Mouse (Mus musculus) kidney, postnatal 36 days (tissue): ENCODE results near the gene Ncaph.
"Not testable (repeated sequence)": the region's sequence is repeated elsewhere in the genome, so short reads cannot be mapped to it uniquely, and the experiment has no call there.

ENCODE experiments used
- DNase-seq, 2 experiments: peaks; one replicate each; pipeline ENCODE4 v3.0.0; 2021 to 2022; ENCODE audit warnings: mixed read lengths in 2 of 2

Ncaph gene

DNA sequence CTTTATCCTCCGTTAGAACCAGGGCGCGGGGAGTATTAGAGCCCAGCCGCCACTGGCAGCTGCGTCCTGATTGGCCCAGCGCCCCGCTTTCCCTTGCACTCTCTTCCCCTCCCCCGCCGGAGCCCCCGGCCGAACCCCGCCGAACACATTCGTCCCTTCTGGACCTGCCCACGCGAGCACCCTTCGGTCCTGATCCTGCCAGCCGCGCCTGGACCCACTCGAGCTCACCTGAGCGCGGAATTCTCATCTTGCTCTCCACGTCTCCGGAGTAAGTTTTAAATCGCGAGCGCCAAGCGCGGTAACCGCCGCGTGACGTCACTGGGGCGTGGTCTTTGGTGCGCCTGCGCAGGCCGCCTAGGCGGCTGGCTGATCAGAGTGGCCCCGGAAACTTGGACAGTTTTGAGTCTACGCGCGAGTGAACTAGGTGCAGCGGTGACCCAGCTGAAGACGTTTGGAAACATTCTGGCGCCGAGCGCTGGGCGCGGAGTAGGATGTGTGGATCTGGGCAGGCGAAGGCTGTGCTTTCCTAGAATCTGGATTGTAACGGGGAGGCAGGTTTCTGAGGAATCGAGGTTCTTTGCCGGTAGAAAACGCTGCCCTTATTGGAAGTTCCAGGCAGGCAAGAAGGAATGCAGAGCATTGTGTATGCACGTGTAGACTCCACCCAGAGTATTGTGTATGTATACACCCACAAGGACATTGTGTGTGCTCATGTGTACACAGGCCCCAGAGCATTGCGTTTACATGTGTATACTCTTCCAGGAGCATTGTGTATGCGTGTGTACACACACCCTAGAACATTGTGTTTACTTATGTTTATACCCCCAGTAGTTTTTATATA, at the start of gene Ncaph:
Gene Ncaph (minus strand): TSS at position 334 of the 841 bp plus-strand sequence.
- peak; percentile 91 to 97 for DNase-seq

DNA sequence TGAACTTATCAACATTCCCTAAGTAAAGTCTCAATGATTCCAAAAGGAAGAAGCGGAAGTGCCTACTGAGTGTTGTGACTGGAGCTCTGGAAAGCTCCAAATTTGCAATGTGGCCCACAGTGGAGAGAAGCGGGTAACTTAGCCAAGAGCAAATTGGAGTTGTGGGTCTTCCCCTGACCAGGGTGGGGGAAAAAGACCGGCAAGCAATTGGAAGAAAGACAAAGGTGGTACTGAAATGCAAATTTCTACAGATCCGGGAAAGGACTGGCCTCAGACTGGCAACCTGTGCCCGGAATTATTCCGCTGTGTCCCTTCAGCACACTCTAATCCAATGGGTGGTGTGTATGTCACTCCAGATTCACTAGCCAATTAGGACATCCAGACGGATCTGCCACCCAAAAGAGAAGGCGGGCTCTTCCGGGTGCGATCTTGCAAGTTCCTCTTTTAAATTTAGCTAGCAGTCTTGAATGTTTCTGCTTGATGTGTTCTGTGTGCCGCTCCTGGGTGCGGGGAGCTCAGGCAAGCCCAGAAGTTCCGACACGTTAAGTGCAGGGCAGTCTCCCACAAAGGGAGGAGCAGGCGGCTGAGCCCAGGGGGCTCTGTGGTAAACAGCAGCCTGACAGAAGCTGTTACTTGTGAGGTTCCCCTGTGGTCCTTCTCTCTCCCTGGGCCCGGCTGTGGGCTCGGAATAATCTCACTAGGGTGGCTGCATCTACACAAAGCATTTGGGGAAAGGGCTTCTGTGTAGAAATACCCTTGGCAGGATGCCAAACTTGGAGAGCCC, 49.0 kb upstream of the Ncaph start:
- DNase-seq: peak; percentile 84 to 93

DNA sequence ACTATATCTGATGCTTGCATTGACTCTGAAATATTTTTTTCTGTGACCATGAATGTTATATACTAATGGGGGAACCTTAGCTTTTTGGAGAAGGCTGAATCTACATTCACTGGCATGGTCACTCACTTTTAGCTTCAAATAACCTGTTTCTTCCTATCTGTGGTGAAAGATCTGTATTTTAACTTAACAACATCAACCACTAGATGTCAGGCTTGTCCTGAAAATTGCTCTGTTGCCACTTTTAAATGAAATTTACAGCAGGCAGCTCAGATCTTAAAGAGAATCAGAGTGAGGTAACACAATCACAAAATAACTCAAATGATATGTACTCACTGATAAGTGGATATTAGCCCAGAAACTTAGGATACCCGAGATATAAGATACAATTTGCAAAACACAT, 32.5 kb upstream of the Ncaph start:
- peak; percentile 38 to 44 for DNase-seq

DNA sequence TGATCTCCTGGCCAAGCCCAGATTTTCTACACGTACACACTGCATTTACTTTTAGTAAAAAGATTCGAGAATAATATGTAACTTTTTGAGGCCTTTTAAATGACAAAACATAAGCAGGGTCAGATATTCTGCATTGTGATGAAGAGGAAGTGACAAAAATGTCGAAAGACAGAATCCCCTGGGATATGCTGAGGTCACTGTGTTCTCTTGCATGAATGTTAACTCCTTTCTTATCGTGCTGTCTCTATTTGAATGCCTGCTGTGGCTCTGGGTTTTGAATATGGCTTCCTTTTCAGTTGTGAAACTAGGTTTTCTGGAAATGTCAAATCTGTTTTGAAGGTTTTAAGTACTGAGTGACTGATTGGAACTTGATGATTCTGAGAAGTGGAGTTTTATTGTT, 31.9 kb upstream of the Ncaph start:
- DNase-seq: no peak

DNA sequence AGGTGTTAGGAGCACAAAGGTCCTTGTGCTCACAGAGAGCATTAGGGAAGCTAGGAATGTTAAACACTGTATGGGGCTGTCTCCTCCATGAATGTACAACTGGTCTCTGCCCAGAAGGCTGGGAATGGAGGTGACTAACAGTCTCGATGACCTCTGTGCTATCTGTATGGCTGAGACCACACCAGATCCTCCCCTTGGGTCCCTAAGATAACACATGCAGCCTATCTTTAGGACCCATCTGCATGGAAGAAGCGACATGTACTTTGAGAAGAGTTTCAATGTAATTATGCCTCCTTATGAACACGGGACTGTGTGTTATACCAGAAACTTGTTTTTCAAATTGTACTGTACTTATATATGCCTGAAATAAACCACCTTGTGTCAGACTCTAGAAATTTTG, 11.9 kb upstream of the Ncaph start:
- no peak for DNase-seq

DNA sequence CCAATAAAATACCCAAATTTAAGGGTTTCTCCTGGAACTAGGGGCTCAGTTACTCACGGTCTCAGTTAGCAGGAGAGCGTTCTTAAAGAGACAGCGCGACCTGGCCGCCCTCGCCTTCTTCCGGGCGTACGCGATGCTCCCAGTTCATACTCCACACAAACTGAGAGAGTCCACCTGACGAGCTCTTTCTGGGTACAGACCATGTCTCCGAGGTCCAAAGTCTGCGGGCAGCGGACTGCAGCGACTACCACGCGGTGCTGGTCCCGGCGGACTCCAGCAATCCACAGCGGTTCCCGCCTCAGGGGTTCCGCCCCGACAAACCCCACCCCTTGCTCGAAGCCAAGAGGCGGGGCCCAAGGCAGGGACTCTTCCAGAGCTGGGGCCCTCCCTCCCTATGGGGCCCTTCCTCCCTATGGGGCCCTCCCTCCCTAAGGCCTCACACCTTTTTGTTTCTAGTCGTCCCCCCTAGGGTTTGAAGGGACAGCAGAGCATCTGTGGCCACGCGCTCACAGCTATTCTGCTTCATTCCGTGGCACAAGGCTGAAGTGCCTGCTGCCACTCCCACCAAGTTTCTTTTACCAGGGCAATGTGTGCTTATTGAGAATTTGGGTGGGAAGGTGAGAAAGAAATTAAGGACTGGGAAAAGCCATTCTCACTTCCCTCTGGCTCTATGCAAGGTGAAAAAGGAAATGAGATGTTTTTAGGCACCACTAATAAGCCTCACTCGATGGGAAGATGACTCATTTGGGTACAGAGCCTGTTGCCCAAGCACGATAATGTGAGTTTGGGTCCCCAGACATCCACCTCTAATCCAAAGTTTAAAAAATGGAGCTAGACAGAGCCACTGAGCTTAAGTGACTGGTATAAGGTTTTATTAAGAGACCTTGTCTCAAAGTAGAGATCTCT, 9.7 kb upstream of the Ncaph start, which contains the start of gene Itpripl1:
Gene Itpripl1 (minus strand): TSS at position 285 of the 906 bp plus-strand sequence.
- peak; percentile 94 for DNase-seq

DNA sequence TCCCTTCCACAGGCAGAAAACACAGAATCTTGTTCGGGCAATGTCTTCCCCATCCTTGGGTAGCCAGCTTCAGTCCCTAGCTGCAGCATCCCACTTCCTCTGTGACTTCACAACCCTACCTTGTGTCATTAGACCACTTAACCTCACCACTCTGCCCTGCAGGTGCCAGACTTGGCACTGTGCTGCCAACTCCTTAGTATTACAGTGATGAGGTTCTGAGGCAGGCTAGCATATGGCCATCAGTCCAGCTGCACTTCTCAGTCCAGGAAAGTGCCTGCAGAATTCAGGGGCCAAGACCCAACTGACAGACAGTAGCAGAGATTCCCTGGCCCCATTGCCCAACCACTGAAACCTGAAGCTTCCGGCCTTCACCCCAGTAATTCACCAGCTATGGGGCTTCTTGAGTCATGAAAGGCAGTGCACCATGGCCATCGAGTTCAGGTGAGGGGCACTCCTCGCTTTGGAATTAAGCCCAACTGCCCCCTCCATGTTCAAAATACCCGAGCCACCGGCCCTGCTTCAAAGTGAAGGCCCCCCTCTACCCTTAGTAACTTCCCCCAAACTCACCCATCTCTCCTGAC, 8.9 kb upstream of the Ncaph start:
- DNase-seq: no peak

DNA sequence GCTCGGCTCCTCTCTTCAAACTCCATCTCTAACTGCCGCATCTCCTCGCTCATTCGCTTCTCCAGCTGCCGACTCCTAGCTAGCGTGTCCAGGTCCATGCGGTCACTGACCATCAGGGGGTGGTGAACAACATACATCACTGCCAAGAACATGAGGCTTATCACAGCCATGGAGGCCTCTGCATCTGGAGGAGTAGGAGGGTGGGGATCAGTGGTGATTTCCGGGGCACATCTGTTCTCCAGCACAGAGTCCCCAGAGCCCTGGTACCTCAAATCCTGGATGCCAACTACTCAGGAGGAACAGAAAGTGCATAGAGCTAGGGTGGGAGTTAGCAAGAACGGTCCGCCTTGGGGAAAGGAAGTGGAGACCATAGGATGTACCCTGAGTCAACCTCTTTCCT, 8.3 kb upstream of the Ncaph start:
- DNase-seq: no peak

DNA sequence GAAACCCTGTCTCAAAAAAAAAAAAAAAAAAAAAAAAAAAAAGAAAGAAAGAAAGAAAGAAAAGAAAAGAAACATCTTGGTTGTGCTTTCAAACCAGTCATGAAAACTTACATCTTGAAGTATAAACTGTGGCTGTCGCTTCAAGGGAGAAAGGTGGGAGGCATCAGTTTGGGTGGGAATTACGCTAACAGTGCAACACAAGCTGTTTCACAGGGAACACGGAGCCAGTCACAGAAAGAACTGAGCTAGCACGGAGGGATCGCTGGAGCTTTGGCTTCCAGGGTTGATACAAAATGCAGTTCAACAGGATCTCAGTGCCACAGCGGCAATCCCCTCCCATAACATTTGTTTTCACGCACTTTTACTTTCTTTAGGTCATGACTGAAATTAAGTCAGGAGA, 6.3 kb upstream of the Ncaph start:
- DNase-seq: no peak

DNA sequence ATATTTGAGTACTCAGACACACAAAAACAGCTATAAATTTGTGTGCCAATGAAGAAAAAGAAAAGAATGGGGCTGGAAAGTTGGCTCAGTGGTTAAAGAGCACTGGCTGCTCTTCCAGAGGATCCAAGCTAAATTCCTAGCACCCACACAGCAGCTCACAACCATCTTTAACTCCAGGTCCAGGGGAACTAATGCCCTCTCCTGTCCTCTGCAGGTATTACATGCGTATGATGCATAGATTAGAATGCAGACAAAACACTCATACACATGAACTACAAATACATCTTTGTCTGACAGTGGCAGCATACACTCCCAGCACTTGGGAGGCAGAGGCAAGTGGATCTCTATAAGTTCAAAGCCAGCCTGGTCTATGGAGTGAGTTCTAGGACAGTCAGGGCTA, 5.9 kb upstream of the Ncaph start:
- DNase-seq: no peak

DNA sequence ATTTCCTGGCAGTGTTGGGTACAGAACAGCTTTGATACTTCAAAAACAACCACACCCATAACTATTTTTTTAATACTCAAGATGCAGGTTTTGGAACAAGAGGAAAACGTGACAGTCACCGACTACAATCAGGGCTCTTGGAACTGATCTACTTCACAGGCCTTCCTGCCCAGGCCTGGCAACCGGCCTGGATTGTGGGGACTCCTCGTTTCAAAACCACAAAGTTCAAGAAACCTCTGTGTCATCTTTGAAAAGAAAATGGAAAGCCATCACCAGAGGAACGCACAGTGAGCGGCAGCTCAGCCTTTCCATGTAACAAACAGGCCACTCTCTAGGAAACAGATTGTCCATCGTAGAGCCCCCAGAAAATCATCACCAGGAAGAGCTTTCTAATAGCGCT, 5.3 kb upstream of the Ncaph start:
- peak in 1 of 2 experiments; percentile 34 for DNase-seq

DNA sequence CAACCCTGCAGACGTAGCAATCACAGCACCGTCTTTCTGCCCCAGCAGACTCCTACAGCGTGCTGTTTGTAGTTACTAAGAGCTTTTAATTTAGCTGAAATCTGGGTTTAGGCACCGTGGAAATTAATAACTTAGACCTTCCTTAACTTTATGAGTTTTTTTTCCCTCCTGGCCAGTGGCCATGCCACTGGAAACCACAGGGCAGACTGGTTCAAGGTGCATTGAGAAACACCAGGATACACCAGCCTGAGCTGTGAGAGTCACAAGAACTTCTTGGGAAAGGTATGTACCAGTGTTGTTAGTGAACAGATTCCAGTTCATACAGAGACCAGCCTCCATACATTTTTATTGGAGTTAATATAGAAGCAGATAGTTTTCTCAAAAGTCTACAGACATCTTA, 4.7 kb upstream of the Ncaph start:
- peak; percentile 22 to 57 for DNase-seq

DNA sequence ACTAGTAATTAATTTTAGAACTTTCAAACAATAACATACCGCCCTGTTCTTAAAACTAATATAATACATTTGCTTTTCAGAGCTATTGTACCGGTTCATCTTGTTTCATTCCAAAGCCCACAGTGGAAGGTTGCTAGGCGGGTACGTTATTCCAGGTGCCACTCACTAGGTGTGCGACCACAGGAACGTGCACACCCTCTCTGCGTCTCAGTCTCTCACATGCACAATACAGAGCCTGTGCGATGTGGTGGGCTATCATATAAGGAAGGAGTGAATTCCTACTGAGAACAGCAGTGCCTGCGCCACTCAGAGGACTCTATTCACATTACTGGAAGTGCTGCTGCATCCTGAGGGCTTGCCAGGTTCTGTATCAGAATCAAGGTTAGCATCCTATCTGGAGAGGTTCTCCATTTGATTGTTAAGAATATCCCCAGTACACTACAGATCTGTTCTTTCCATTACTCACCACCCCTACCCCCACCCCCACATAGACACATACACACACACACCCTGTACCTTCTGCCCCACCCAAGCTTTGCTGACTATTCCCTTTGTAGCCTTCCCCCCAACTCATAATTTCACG, 4.2 kb upstream of the Ncaph start:
- DNase-seq: no peak

DNA sequence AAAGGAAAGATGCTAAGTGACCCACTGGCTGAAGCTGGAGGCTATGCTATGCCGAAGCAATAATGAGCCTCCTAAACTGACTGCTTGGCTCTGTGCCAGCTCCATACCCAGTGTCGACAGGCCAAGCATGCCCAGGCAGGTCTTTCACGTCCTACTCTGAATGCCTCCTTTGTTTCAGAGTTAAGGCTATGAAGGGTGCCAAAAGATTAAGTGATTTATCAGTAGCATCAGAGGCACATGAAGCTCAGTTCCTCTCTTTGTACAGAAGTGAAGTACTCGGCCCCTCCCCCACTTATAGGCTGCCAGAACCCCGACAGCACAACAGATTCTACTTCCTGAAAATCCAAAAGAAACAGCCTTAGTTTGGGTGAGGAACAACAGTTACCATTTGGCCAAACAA, 3.2 kb upstream of the Ncaph start:
- peak; percentile 19 to 67 for DNase-seq

DNA sequence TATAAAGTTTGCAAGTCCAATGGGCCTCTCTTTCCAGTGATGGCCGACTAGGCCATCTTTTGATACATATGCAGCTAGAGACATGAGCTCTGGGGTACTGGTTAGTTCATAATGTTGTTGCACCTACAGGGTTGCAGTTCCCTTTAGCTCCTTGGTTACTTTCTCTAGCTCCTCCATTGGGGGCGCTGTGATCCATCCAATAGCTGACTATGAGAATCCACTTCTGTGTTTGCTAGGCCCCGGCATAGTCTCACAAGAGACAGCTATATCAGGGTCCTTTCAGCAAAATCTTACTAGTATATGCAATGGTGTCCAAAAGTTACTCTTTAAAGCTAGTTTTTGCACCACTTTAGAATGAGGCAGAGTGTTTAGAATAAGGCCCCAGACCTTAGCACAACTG, 1.5 kb upstream of the Ncaph start:
- not testable (repeated sequence) for DNase-seq

DNA sequence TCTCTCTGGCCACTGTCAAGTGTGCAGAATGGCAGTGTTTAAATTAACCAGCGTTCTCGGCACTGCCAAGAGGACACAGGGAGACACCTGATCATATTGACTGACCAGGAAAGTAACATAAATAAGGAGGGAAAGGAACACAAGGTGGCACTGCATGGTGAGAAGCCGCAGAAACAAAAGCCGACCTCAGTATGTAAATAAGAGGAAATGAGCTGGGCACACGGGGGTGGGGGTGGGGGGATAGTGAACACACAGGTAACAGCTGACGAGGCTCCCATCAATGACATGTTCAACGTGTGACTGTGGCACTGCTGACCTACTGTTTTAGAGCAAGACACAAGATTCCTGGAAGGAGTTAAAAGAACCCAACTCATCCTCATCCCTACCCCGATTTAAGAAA, 2.4 kb downstream of the Ncaph start:
- no peak for DNase-seq

DNA sequence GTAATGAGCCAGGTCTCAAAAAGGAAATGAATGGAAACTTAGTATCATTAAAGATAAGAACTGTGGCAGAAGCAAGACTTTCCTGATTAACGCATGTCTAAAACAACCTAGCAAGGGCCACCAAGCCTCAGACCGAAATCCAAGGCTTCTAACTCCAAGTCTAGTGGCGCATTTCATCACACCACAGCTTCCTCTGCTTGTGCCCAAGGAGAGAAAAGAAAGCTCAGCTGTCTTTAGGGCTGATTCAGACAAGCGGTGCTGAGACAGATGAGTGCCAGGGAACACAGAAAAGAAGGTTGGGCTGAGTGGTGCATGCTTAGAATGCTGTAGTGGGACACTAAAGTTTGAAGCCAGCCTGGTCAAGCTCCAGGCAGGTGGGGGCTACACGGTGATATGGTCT, 4.8 kb downstream of the Ncaph start:
- no peak for DNase-seq

DNA sequence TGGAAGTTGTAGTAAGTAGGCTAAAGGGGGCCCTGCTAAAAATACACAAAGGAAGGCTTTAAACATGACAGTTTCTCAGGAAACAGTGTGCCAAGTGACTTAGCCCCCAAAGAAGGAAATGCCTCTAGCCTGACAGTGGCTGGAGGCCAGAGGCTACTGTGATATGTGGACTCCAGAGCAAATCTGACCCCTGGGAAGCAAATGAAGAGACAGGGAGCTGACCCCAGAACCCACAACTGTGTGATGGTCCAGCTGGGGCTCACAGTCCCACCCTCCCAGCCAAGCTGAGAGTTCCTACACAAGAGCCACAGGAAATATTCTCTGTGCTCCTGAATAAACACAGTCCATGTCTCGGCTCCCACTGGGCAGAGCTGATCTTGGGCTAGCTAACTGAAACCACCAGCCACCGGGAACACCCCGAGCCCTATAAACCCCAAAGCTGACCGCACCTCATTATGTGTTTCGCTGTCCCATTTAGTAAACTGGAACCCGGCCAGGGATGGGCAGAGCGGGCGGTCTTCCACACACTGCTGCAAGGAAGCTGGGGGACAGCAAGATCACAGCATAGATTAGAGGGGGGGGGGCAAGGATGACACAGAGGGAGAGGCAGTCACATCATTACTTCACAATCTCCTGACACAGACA, 12.0 kb downstream of the Ncaph start:
- peak; percentile 61 to 66 for DNase-seq

DNA sequence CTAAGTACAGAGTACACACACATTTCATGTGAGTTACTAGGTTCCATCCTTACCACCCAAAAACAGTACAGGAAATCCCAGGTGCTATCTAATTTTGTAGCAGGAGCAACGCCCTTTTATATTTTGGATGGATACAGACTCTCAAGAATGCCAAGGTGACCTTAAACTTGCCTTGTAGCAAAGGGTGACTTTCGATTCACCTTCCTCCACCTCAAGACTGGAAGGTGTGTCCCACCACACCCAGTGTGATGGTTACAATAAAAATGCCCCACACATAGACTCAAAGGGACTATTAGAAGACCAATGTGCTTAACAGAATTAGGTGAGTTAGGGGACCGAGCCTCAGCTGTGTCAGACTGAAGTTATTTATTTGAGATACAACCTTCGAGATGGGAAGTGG, 24.8 kb downstream of the Ncaph start:
- no peak for DNase-seq

DNA sequence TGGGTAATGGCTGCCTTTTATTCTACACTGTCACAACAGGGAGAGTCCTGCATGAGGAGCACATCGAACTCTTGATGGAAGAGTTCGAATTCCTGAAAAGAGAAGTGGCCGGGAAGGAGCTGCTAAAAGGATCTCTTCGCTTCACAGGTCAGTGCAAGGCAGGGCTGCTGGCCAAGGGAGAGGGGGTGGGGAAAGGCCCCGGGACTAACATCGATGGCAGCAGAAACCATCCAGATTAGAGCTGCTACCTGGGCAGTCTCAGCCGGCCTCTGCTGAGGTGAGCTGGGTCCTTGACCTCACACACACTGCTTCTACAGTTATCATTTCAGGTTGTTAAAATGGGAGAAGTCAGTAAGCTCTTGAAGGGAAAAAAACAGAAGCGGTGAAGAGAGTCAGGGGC, 41.8 kb downstream of the Ncaph start:
- DNase-seq: peak; percentile 21 to 39

DNA sequence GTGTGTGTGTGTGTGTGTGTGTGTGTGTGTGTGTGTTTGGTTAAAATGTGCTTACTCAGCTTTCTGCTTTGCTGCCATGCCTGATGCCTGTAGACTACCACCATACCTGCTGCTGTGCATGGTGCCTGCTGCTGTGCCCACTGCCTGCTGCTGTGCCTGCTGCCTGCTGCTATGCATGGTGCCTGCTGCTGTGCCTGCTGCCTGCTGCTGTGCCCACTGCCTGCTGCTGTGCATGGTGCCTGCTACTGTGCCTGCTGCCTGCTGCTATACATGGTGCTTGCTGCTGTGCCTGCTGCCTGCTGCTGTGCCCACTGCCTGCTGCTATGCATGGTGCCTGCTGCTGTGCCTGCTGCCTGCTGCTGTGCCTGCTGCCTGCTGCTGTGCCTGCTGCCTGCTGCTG, 43.6 kb downstream of the Ncaph start:
- not testable (repeated sequence) for DNase-seq

DNA sequence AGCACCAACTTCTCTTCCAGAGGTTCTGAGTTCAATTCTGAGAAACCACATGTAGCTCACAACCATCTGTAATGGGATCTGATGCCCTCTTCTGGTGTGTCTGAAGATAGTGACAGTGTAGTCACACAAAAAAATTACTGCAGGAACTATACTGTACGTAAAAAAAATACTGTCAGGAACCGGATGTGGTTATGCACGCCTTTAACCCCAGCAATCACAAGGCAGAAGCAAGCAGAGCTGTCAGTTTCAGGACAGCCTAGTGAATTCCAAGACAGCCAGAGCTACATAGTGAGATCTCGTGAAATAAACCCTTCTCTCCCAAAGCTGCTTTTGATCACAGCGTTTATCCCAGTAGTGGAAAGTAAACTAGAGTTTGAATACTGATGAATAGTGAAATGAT, 47.5 kb downstream of the Ncaph start:
- no peak for DNase-seq
